Mouse (Mus musculus): ENCODE measurements around the gene Lhcgr.

The Lhcgr gene

DNA sequence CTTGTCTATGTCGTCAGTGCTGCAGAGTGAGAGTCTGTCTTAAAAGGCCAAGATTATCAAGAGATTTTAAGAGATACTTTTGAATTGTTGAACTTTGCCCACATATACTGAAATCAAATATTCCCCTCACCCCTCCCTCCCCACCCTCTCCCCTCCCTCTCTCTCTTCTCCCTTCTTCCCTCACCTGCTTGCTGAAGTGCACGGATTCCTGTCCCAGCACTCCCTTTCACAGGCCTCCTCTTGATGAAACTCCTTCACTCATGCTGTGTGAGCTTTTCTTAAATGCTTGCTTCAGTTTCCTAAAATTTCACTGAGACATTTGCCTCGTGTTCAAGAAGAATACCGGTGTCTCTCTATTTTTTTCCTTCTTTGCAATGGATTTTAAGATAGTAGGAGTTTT, 88.7 kb downstream of the Lhcgr start:
- no peak for DNase-seq

DNA sequence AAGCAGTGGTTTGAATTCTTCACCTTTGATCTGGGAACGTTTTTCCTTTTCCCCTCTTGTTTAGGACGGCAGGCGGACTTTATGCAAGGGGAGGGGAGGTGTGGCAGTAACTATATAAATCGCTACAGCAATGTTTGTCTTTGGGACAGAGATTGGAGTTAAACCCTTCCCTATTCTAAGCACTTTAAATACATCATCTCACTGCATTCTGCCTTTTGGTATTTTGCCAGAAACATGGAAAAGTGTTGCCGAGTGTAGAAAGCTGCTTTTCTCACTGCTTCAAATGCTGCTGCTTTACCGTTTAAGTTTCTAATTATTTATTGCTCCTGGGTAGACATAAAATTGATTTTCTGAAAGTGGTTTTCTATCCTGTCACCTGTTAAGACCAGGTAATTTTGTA, 89.4 kb downstream of the Lhcgr start:
- DNase-seq, result no peak

DNA sequence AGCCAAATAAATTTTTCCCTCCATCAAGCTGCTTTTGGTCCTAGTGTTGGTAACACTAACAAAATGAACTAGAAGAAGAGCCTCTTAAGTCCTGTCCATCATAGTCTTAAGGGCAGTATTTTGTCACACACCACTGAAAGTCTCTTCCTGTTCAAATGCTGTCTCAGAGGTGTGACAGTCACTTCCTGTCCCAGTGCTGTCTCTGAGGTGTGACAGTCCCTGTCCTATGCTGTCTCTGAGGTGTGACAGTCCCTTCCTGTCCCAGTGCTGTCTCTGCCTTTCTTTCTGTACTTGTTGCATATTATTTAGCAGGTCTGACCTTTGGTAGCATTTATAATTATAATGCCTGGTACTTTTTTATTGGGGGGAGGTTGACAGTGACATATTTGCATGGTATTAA, 90.9 kb downstream of the Lhcgr start:
- no peak for DNase-seq

DNA sequence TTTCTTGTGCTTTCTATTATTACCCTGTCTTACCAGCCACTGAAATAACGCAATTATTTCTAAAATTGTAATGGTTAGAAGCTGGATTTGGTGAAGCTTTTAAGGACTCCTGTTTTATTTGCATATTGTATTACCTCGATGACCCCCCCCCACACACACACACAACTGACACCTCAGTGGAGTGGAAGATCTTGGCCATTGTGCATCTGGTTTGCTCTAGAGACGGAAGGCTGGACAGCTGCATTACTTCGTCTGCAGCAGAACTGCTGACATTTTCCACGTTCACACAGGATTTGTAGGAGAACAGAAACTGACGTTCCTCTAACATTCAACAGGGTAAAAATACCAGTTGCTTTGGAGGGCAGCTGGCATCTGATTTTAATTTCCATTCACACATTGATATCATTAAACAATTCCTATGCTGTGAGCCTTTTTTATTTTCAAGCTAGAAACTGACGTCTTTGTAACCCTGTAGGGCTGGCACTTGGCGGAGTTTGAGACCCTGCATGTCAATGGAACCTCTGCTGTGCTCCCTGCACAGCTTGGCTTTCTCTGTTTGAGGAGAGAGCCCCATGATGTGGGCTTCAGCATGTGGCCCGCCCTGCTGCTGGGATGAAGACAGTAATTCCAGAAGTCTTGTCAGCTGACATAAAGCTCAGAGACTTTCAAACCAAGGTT, 95.0 kb downstream of the Lhcgr start:
- no peak for DNase-seq

DNA sequence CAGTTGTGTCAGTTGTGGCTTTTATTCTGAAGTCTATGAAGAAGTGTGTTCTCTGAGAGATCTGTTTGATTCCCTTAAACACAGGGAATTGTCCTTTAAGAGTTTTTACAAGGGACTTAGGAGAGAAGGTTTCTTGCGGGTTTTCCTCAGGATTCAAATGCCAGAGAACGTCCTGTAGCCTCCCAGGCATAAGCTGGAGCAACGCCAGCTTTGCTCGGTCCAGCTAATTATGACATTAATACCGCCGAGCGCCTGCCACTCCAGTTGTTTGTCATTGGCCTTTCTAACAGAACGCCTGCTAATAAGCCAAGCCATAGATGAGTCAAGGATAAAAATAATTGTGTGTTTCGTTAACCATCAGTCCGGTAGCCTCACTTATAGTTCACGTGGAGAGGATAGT, 103.6 kb downstream of the Lhcgr start:
- DNase-seq, result no peak

DNA sequence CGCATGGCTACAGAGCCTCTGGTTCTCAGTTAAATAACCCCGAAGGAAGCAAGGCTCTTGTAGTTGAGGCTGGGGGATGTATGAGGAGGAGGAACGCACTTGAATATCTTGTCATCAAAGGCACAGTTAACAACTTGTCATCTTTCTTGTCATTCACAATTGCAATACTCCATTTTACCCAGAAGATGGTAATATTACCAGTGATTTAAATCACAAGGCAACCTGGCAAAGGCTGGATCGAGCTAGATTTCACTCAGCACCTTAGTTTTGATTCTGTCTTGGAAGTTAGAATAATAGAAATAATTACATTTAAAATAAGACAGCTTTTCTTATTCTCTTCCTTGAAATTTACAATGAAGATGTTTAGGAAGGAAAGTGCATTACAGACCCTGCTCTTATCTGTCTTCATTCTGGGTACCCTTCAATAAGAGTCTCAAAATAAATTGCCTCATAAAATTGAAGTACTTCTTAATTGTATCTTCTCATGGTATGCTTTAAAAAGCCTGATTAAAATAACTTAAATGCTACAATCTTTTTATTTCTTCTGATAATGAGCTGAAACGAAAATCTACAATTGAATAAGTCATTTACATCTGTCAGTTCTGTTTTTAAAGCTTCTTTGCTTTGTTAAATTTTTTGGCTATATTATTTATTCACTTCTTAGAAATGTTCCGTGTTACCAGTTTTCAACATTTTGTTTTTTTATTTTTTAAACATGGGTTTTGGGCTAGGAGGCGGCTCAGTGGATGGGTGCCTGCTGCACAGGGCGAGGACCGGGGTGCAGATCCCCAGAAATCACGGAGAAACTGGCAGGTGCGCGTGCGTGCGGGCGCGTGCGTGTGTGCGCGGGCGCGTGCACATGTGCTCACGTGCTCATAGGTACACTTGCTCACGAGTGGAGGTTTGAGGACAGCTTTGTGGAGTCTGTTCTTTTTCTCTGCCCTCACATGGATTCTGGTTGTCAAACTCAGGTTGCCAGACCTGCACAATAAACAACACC, 116.2 kb downstream of the Lhcgr start:
- no peak for DNase-seq

DNA sequence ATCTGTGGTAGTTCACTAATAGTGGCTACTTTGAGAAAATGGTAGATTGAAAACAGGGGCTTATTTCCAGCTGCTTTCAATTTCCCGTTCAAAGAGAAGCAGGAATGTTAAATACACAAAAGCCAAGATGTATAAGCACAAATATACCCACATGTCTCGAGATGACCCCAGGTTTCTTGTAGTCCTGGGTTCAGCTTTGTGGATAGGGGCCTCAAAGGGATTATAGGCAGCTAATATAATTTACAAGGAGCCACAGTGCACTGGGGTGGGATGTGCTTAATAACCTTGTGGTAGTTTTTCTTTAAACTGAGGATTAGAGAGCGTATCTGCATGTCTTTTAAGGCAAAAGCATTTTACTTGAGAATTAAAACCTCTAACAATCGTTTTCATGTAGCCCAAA, 121.0 kb downstream of the Lhcgr start:
- no peak for DNase-seq

DNA sequence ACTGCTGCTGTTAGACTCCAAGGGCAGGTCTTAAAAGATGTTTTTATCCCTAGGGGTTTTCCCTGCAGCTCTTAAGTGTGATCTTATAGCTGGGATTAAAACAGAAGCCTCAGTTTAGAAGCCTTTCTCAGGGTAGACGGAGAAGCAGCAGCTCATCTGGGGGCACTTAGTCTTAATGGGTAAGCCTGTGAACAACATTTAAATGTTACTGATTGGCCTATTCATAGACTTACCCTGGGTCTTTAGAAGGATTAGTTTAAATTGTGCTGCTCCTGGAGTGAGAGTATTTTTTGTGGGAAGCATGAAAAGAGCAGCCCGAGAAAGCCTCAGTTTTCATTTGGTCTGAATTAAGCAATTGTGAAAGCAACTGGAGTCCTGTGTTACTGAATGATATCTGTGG, 121.9 kb downstream of the Lhcgr start:
- no peak for DNase-seq

DNA sequence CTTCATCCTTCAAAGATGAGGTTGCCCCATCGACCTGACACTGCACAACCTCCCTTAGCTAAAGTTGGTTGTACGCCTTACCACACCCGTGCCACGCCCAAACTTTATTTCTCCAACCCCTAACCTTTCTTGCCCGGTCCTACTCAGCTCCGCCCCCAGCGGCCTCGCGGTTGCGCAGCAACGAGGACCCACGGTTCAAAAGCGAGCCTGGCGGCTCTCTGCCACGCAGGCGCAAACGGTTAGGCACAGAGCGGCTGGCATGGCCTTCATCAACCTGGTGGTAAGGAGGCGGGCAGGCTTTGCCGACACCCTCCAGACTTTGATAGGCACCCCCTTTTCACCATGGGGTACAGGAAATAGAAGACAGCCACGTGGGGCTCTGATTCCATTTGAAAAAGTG, 123.3 kb downstream of the Lhcgr start, which contains the start of gene Gtf2a1l:
Gtf2a1l (plus strand) TSS at position 209 of the 400 bp plus-strand sequence.
- peak; percentile 20 for DNase-seq
